Mouse (Mus musculus) kidney, postnatal 0 days (tissue): ENCODE measurements around the gene Fam110c. TPM values are rescaled to one million over a fixed set of nuclear protein-coding genes. Genes with fewer than 3 reads are reported as not detected.

Source experiments
- ATAC-seq: fragments of 200-750 bp; cut with Nextera tagmentation; replicated peaks from 2 replicates; pipeline ENCODE4 v1.8.0; 2017; ENCODE audit warnings: low read depth, moderate number of reproducible peaks, moderate TSS enrichment, moderate library complexity; ENCODE audit not compliant: low FRiP score
- DNase-seq: peaks from one replicate; pipeline ENCODE4 v3.0.0-alpha.2; 2016; ENCODE audit warnings: low spot score
- H3K27ac ChIP-seq: fragments of 300-500 bp; sonication (generic); 2 replicates; pipeline ENCODE4 v1.5.1; 2014; ENCODE audit warnings: mild to moderate bottlenecking
- H3K27me3 ChIP-seq: fragments of 300-500 bp; sonication (generic); 2 replicates; pipeline ENCODE4 v1.6.1; 2014; ENCODE audit warnings: low read length, mixed read lengths; ENCODE audit not compliant: insufficient read depth
- H3K36me3 ChIP-seq: fragments of 300-500 bp; sonication (generic); 2 replicates; pipeline ENCODE4 v1.6.1; 2014; ENCODE audit warnings: low read length, mixed read lengths; ENCODE audit not compliant: insufficient read depth
- H3K4me1 ChIP-seq: fragments of 300-500 bp; sonication (generic); replicated peaks from 2 replicates; pipeline ENCODE4 v1.6.1; 2014; ENCODE audit warnings: antibody characterized with exemption, low read length, mixed read lengths; ENCODE audit not compliant: insufficient read depth
- H3K4me2 ChIP-seq: fragments of 300-500 bp; sonication (generic); 2 replicates; pipeline ENCODE4 v1.6.1; 2014; ENCODE audit warnings: mild to moderate bottlenecking, low read length, moderate library complexity, mixed read lengths
- H3K4me3 ChIP-seq: fragments of 300-500 bp; sonication (generic); replicated peaks from 2 replicates; pipeline ENCODE4 v1.5.1; 2014; ENCODE audit warnings: low read depth, low read length
- H3K9ac ChIP-seq: fragments of 300-500 bp; sonication (generic); 2 replicates; pipeline ENCODE4 v1.6.1; 2014; ENCODE audit warnings: low read depth, low read length
- H3K9me3 ChIP-seq: fragments of 300-500 bp; sonication (generic); replicated peaks from 2 replicates; pipeline ENCODE4 v1.6.1; 2016; ENCODE audit warnings: low read length, inconsistent platforms, mixed read lengths
- CTCF ChIP-seq: IDR thresholded peaks from 2 replicates; pipeline ENCODE4 v1.5.1; 2016; ENCODE audit warnings: antibody characterized with exemption, low read depth, mild to moderate bottlenecking, moderate library complexity
- WGBS: fragments of 180-500 bp; shearing (Covaris S2); extraction: QIAGEN DNeasy Blood & Tissue Kit; methylation state at CpG from one replicate; pipeline ENCODE4 v1.1.7; 2014; 5-methylcytosine and 5-hydroxymethylcytosine counted together
- polyA plus RNA-seq: library from polyadenylated mRNA; unstranded; fragments of >200 nt; fragmentation: Nextera tagmentation; extraction: Ambion mirVana; gene quantifications from 2 replicates; pipeline ENCODE4 v1.2.1, GENCODE M21; 2015

Gene Fam110c
- polyA plus RNA-seq, 1 experiment from 2014 or later: 8.1 TPM

DNA sequence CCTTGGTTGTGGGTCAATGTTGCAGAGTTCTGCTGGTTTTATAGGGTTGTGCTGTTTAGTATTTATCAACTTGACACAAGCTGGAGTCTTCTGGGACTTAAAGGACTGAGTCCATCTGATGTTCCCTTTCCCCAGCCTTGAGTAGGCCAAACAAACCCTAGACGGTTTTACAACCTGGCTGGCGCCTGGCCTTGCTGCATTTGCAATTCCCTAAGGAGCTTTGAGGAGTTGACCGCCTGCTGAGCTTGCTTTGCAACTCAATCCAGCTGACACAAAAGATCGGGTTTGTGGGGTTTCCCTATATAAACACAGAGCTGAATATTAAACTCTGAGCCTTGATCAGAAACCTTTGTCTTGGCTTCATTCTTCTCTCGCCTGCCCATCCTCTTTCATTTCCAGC lies 18.8 kb downstream of the Fam110c start:
- no peaks in the 10 kb centered on the region for H3K27me3 ChIP-seq
- ATAC-seq (no peak), DNase-seq (peak; percentile 51)
- H3K4me3 ChIP-seq: no peak overlapping the region
- no peaks in the 10 kb centered on the region for H3K4me1 ChIP-seq
- no peaks in the 10 kb centered on the region for H3K9me3 ChIP-seq
- no peak for TF ChIP-seq CTCF
- H3K36me3 ChIP-seq: no peaks in the 10 kb centered on the region
- no peak overlapping the region for H3K9ac ChIP-seq
- WGBS: 20% methylated on average over 5 of the region's 5 CpGs
- H3K4me2 ChIP-seq: no peak overlapping the region
- no peak overlapping the region for H3K27ac ChIP-seq

DNA sequence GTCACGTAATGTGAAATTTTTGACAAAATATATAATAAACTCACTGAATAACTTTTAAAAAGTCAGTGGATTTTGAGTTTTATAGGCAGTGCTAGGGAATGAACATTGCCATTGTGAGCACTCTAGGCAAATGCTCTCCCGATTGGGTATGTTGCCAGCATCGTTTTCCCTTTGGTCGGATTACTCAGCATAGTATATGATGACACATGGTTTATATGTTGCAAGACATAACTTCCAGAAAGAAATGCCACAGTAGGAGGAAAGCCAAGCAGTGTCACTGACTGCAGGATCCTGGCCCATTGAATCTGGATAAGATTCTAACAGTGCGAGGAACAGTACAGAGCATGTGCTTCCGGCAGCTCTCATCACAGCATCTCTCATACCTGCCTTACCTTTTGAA lies 23.5 kb downstream of the Fam110c start:
- no peak for TF ChIP-seq CTCF
- no peaks in the 10 kb centered on the region for H3K4me1 ChIP-seq
- no peak overlapping the region for H3K4me2 ChIP-seq
- H3K9me3 ChIP-seq: no peaks in the 10 kb centered on the region
- ATAC-seq (no peak), DNase-seq (no peak)
- H3K9ac ChIP-seq: no peak overlapping the region
- H3K4me3 ChIP-seq: no peak overlapping the region
- H3K36me3 ChIP-seq: no peaks in the 10 kb centered on the region
- WGBS: 89% methylated on average over 6 of the region's 6 CpGs
- H3K27ac ChIP-seq: no peak overlapping the region
- no peaks in the 10 kb centered on the region for H3K27me3 ChIP-seq

DNA sequence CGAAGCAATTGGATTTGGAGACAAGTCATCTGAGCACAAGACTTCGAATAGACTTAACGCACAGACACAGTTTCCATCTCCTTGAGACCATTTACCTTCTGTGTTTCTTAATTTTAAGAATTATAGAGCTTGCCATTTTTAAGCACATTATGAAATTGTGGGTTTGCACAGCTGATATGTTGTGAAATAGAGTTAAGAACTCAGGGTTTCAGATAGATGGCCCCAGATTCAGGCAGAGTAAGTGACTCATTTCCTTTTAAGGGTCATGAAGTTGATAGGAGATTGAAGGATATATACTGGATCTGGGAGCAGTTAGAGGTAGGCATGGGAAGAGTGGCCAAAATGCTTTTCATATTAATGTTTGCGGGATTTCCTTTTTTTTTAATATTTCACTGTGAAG lies 27.5 kb downstream of the Fam110c start:
- no peaks in the 10 kb centered on the region for H3K9me3 ChIP-seq
- no peaks in the 10 kb centered on the region for H3K4me1 ChIP-seq
- H3K9ac ChIP-seq: no peak overlapping the region
- H3K27me3 ChIP-seq: no peaks in the 10 kb centered on the region
- 95% methylated on average over 4 of the region's 4 CpGs for whole genome bisulfite sequencing
- H3K27ac ChIP-seq: no peak overlapping the region
- ATAC-seq (no peak), DNase-seq (no peak)
- no peak overlapping the region for H3K4me3 ChIP-seq
- H3K36me3 ChIP-seq: no peaks in the 10 kb centered on the region
- no peak overlapping the region for H3K4me2 ChIP-seq
- TF ChIP-seq CTCF: no peak

DNA sequence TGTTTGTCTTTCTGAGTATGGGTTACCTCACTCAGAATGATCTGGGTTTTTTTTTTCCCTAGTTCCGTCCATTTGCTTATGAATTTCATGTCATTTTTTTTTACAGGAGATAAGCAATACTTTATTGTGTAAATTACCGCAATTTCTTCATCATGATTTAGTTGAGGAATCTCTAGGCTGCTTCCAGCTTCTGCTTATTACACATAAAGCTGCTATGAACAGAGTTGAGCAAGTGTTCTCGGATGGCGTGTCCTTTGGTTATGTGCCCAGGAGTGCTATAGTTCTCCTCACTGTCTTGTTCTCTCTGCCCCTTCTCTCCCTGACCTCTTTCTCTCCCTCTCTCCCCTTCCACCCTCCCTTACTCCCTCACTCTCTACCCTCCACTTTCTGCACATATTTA lies 28.2 kb downstream of the Fam110c start:
- H3K4me3 ChIP-seq: no peak overlapping the region
- no peaks in the 10 kb centered on the region for H3K9me3 ChIP-seq
- no peak for DNase-seq
- H3K36me3 ChIP-seq: no peaks in the 10 kb centered on the region
- H3K4me1 ChIP-seq: no peaks in the 10 kb centered on the region
- no peak for TF ChIP-seq CTCF
- H3K27me3 ChIP-seq: no peaks in the 10 kb centered on the region
- H3K4me2 ChIP-seq: no peak overlapping the region
- 89% methylated on average over 4 of the region's 4 CpGs for WGBS
- no peak overlapping the region for H3K9ac ChIP-seq
- H3K27ac ChIP-seq: no peak overlapping the region
- ATAC-seq: no peak

DNA sequence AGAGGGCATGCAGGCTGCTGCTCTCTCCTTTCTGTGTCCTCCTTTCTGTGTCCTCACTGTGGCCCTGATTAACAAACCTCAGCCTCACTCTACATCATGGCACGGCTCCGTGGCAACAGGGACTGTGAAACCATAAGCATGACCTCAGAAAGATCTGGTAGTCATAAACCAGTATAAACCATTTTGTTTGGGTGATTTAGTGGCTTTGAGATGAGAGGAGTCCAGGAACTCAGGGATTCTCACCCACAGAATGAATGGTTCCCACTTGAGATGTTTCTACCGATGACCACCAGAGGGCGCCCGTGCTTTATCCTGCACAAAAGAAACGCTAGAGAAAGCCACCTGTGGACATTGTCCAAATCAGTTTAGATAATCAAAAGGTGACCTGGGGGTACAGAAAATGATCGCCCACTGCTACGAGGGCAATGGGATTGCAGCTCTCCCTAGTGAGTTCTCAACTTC lies 42.4 kb downstream of the Fam110c start:
- TF ChIP-seq CTCF: peak; percentile 95
- Histone ChIP-seq H3K9ac (no peak overlapping the region), H3K4me1 (0 out of 2 replicates have a peak, but pooled peaks cover 5% of the 10 kb centered on the region), H3K27me3 (no peaks in the 10 kb centered on the region), H3K27ac (no peak overlapping the region), H3K36me3 (no peaks in the 10 kb centered on the region), H3K9me3 (no peaks in the 10 kb centered on the region), H3K4me2 (no peak overlapping the region), H3K4me3 (no peak overlapping the region)
- 13% methylated on average over 8 of the region's 8 CpGs for WGBS
- 0 out of 2 replicates have a peak, but pooled peaks have one; percentile 34 for ATAC-seq
- peak; percentile 83 for DNase-seq

DNA sequence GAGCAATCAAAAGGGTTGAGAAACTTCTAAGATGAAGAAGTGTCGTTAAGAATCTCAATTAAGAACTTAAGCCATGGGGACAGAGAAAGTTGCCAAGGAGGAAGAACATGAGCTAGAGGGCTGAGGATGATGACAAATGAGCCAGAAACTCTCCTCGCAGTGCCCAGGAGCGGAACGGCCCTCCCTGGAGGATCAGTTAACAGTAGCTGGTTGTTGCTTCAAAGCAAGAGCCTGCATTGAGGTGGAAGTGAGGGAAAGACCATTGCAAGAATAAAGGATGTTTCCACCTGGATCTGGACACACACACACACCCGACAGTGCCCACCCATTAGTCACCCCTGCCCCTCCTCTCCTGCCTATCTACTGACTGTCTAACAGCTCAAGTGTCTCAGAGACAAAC lies 46.9 kb downstream of the Fam110c start:
- WGBS: 36% methylated on average over 5 of the region's 5 CpGs
- Histone ChIP-seq H3K9me3 (no peaks in the 10 kb centered on the region), H3K27ac (no peak overlapping the region), H3K4me3 (no peak overlapping the region), H3K4me2 (no peak overlapping the region), H3K27me3 (no peaks in the 10 kb centered on the region), H3K36me3 (no peaks in the 10 kb centered on the region), H3K9ac (no peak overlapping the region), H3K4me1 (peaks cover 12% of the 10 kb centered on the region; the same call in 1 of the 2 replicates)
- ATAC-seq (no peak; the same call in 1 of the 2 replicates), DNase-seq (peak; percentile 73)
- TF ChIP-seq CTCF: no peak

DNA sequence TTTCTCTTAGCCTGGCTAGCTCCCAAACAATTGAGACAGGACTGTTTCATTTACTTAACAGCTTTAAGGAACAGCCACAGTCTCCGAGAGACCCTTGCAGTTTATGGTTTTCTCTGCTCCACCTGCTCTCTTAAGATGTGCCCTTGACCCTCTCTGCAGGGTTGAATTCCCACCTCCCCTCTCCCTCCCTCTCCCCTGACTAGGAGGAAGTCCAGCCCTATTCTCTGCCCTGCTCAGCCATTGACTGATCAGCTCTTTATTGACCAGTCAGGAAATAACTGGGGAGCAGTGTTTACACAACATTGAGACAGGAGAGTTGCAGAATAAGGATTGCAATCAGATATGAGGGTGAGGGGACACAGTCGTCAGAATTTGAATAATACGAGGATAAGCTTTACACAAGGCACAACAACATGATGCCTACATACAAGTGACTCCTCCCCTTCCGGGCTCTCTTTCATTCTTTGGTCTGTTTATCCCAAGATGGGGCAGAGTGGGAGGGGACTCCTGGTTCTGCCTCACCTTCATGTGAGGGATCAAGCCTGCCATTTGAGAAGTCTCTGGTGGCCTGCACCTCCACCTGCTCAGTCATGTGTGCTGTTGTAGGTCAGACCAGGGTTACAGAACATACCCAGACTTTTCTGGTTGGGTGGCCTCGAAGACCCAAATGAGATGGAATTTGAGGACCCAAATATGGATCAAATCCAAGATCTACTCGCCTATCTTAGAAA lies 49.4 kb downstream of the Fam110c start:
- Histone ChIP-seq H3K9ac (no peak overlapping the region), H3K27me3 (no peaks in the 10 kb centered on the region), H3K36me3 (no peaks in the 10 kb centered on the region), H3K27ac (no peak overlapping the region), H3K4me2 (no peak overlapping the region), H3K4me1 (peaks cover 12% of the 10 kb centered on the region; the same call in 1 of the 2 replicates), H3K9me3 (no peaks in the 10 kb centered on the region), H3K4me3 (no peak overlapping the region)
- ATAC-seq: peak; percentile 38; the same call in 1 of the 2 replicates
- WGBS: 41% methylated on average over 6 of the region's 6 CpGs
- TF ChIP-seq CTCF: no peak
- DNase-seq: peak; percentile 24
